Mouse (Mus musculus) liver, adult 2 months (tissue): ENCODE measurements around the gene Slc13a2.

Experiments used
- CTCF ChIP-seq: fragments of 200-500 bp; IDR thresholded peaks from 2 replicates; pipeline ENCODE4 v1.5.1; 2011; ENCODE audit warnings: low read depth, low read length, control low read depth
- POLR2A ChIP-seq: fragments of 200-500 bp; IDR thresholded peaks from 2 replicates; pipeline ENCODE4 v1.6.1; 2011; ENCODE audit warnings: low read length, control low read depth; ENCODE audit not compliant: insufficient read depth; ENCODE audit errors: extremely low read depth

- TF ChIP-seq POLR2A (no peak), CTCF (peak; percentile 83)
Observed at GRCm38 (mm10) chr11:78397397-78397796, 24.6 kb downstream of the Slc13a2 start.
